Mouse (Mus musculus) ES-Bruce4 (cell line): Measurements from ENCODE around the gene Ebi3.

Experiments used
- CTCF ChIP-seq: IDR thresholded peaks from one replicate; pipeline ENCODE4 v1.8.1; 2011; ENCODE audit warnings: low read depth, low read length
- POLR2A ChIP-seq: IDR thresholded peaks from one replicate; pipeline ENCODE4 v1.8.1; 2011; ENCODE audit warnings: low read length; ENCODE audit not compliant: insufficient read depth

DNA sequence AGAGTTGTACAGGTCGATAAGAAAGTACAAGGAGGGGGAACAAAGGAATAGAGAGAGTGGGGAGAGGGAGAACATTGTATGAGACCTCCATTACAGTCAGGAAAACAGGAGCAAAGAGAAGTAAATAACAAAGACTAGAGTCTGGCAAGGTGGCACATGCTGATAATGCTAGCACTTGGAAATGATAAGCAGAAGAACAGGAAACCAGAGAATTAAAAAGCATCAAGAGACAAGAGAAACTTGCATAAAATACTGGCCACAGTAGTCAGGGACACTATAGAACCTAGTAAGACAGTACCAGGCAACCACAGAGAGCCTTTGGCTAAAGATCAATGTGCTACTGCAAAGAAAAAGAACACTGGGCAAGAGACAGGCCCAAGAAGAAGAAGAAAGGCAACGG is 19.8 kb upstream of the Ebi3 start:
- no peak for TF ChIP-seq POLR2A
- TF ChIP-seq CTCF = no peak
